Mouse (Mus musculus) R1 (cell line): ENCODE data around the gene Ifnar2.
A peak's percentile ranks its signal among the peaks of the same experiment; 100 is the strongest.

ENCODE experiments used
- DNase-seq: peaks from one replicate; pipeline ENCODE4 v3.0.0-alpha.2; 2018; ENCODE audit warnings: low read depth, low spot score

Gene Ifnar2

GRCm38 (mm10) chr16:91394826-91395410, 22.3 kb downstream of the Ifnar2 start:
- no peak for DNase-seq

- no peak for DNase-seq
Observed at GRCm38 (mm10) chr16:91395633-91396392, 23.2 kb downstream of the Ifnar2 start.

- no peak for DNase-seq
Observed at GRCm38 (mm10) chr16:91396844-91397537, 24.4 kb downstream of the Ifnar2 start.

- DNase-seq = no peak
Observed at GRCm38 (mm10) chr16:91398030-91398429, 25.4 kb downstream of the Ifnar2 start.

- DNase-seq = no peak
Observed at GRCm38 (mm10) chr16:91398944-91399343, 26.4 kb downstream of the Ifnar2 start.

GRCm38 (mm10) chr16:91401569-91402165, 29.1 kb downstream of the Ifnar2 start:
- DNase-seq = no peak

GRCm38 (mm10) chr16:91403784-91404183, 31.2 kb downstream of the Ifnar2 start:
- DNase-seq = no peak

GRCm38 (mm10) chr16:91404187-91404586, 31.6 kb downstream of the Ifnar2 start:
- DNase-seq = no peak

GRCm38 (mm10) chr16:91404828-91405577, 32.4 kb downstream of the Ifnar2 start:
- no peak for DNase-seq

GRCm38 (mm10) chr16:91405640-91406584, 33.3 kb downstream of the Ifnar2 start, which contains the start of gene Il10rb:
Gene Il10rb, plus strand, starts transcription at chr16:91406164.
- peak; percentile 46 for DNase-seq

- DNase-seq = no peak
Observed at GRCm38 (mm10) chr16:91406585-91407220, 34.1 kb downstream of the Ifnar2 start.

- peak; percentile 58 for DNase-seq
Observed at GRCm38 (mm10) chr16:91413102-91413844, 40.7 kb downstream of the Ifnar2 start.

GRCm38 (mm10) chr16:91415391-91416189, 43.0 kb downstream of the Ifnar2 start:
- no peak for DNase-seq

- no peak for DNase-seq
Observed at GRCm38 (mm10) chr16:91416357-91416756, 43.8 kb downstream of the Ifnar2 start.

- no peak for DNase-seq
Observed at GRCm38 (mm10) chr16:91416938-91417337, 44.4 kb downstream of the Ifnar2 start.

- DNase-seq = no peak
Observed at GRCm38 (mm10) chr16:91418531-91418930, 45.9 kb downstream of the Ifnar2 start.

- DNase-seq = peak; percentile 38
Observed at GRCm38 (mm10) chr16:91425816-91426215, 53.2 kb downstream of the Ifnar2 start.

- DNase-seq = no peak
Observed at GRCm38 (mm10) chr16:91426586-91426985, 54.0 kb downstream of the Ifnar2 start.
